Mouse (Mus musculus): ENCODE measurements at regions not wholly inside any gene's neighbourhood (a gene's known extent, or its start where the extent isn't known, plus 50 kb on each side); places are given as distances from the start of the nearest gene placed in this dataset.

DNA sequence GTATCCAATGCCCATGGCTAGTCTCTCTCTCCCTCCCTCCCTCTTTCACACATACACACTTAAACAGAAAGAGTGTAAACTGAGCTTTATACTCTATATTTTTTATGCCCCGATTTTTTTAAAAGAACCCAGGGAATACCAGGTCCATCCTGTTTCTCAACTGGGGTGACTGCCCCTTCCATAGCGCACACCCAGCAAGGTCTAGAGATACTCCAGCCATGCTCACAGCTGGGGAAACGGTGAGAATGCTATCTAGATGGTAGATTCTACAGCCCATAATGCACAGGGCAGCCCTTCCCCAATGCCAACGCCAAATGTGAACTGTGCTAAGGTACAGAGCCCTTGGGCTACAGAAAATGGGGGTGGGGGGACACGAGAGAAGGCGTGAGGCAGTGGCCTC is 51.2 kb upstream of the Tln2 start:
- Histone ChIP-seq H3K4me3 (ENCODE audit: insufficient read depth, poor library complexity, severe bottlenecking) (no peak overlapping the region), H3K36me3 (ENCODE audit: control insufficient read depth, insufficient read depth) (no peaks in the 10 kb centered on the region), H3K79me3 (ENCODE audit: low read depth) (peaks cover 2% of the 10 kb centered on the region), H3ac (ENCODE audit: control insufficient read depth, insufficient read length, low read depth) (no peak overlapping the region), H3K27me3 (ENCODE audit: control insufficient read depth, insufficient read depth, insufficient read length) (no peaks in the 10 kb centered on the region), H3K79me2 (ENCODE audit: control insufficient read depth, insufficient read depth) (peaks cover 12% of the 10 kb centered on the region)
- TF ChIP-seq MYOG (IDR thresholded peaks at IDR 0.05; ENCODE audit: control insufficient read depth, extremely low read depth, insufficient read length) (no peak), USF1 (IDR thresholded peaks at IDR 0.05; ENCODE audit: low read depth) (no peak), MAX (IDR thresholded peaks at IDR 0.05) (no peak)

DNA sequence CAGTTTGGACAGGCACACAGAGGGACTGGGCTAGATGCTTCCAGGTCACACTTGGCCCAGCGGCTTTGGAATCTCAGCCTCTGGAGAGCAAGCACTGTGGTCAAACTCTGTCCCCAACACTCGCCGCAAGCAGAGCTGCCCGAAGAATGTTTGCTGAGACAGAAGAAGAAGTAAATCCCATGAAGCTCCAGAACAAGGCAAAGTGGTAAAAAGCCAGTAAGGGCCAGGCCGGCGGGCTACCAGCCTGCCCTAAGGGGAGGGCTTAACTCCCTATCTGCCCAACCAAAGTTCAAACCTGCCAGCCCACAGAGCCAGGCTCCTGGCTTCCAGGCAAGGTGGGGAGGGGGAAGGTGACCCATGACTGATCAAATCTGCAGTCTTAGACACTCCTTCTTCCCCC is 52.2 kb upstream of the Tln2 start:
- Histone ChIP-seq H3K27me3 (ENCODE audit: control insufficient read depth, insufficient read depth, insufficient read length) (no peaks in the 10 kb centered on the region), H3K79me3 (ENCODE audit: low read depth) (peaks cover 2% of the 10 kb centered on the region), H3ac (ENCODE audit: control insufficient read depth, insufficient read length, low read depth) (no peak overlapping the region), H3K4me3 (ENCODE audit: insufficient read depth, poor library complexity, severe bottlenecking) (no peak overlapping the region), H3K79me2 (ENCODE audit: control insufficient read depth, insufficient read depth) (peaks cover 12% of the 10 kb centered on the region), H3K36me3 (ENCODE audit: control insufficient read depth, insufficient read depth) (no peaks in the 10 kb centered on the region)
- TF ChIP-seq CEBPB (IDR thresholded peaks at IDR 0.05; ENCODE audit: low read depth) = no peak
- TF ChIP-seq MAX (IDR thresholded peaks at IDR 0.05) = no peak
- no peak for TF ChIP-seq FOSL1 (IDR thresholded peaks at IDR 0.05; ENCODE audit: insufficient read depth, low read length, poor library complexity, severe bottlenecking)
- TF ChIP-seq MYOD1 (IDR thresholded peaks at IDR 0.05; ENCODE audit: control insufficient read depth, insufficient read length, low read depth) = no peak
- TF ChIP-seq MYOG (IDR thresholded peaks at IDR 0.05; ENCODE audit: control insufficient read depth, extremely low read depth, insufficient read length) = no peak
- no peak for TF ChIP-seq USF1 (IDR thresholded peaks at IDR 0.05; ENCODE audit: low read depth)
- no peak for TF ChIP-seq CTCF (IDR thresholded peaks at IDR 0.05; ENCODE audit: control insufficient read depth, insufficient read depth, insufficient read length)

DNA sequence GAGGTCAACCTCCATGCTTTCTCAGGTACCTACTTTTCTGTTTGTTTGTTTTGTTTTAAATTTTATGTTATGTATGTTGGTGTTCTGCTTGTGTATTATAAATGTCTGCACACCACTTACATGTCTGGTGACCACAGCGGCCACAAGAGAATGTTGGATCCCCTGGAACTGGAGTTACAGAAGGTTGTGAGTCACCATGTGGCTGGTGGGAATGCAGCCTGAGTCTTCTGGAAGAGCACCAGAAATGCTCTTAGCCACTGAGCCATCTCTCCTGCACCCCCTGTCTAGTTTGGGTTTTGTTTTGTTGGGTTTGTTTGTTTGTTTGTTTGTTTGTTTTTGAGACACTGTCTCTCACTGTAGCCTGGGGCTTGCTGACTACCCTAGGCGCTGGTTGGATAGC is 52.6 kb upstream of the Tln2 start:
- TF ChIP-seq CEBPB (IDR thresholded peaks at IDR 0.05; ENCODE audit: low read depth) (no peak), MAX (IDR thresholded peaks at IDR 0.05) (peak; percentile 21), USF1 (IDR thresholded peaks at IDR 0.05; ENCODE audit: low read depth) (no peak), MYOD1 (IDR thresholded peaks at IDR 0.05; ENCODE audit: control insufficient read depth, insufficient read length, low read depth) (peak; percentile 45), FOSL1 (IDR thresholded peaks at IDR 0.05; ENCODE audit: insufficient read depth, low read length, poor library complexity, severe bottlenecking) (peak; percentile 63)
- Histone ChIP-seq H3K79me2 (ENCODE audit: control insufficient read depth, insufficient read depth) (peaks cover 12% of the 10 kb centered on the region), H3K27me3 (ENCODE audit: control insufficient read depth, insufficient read depth, insufficient read length) (no peaks in the 10 kb centered on the region), H3K79me3 (ENCODE audit: low read depth) (peaks cover 2% of the 10 kb centered on the region), H3K4me3 (ENCODE audit: insufficient read depth, poor library complexity, severe bottlenecking) (no peak overlapping the region), H3K36me3 (ENCODE audit: control insufficient read depth, insufficient read depth) (no peaks in the 10 kb centered on the region), H3ac (ENCODE audit: control insufficient read depth, insufficient read length, low read depth) (no peak overlapping the region)

DNA sequence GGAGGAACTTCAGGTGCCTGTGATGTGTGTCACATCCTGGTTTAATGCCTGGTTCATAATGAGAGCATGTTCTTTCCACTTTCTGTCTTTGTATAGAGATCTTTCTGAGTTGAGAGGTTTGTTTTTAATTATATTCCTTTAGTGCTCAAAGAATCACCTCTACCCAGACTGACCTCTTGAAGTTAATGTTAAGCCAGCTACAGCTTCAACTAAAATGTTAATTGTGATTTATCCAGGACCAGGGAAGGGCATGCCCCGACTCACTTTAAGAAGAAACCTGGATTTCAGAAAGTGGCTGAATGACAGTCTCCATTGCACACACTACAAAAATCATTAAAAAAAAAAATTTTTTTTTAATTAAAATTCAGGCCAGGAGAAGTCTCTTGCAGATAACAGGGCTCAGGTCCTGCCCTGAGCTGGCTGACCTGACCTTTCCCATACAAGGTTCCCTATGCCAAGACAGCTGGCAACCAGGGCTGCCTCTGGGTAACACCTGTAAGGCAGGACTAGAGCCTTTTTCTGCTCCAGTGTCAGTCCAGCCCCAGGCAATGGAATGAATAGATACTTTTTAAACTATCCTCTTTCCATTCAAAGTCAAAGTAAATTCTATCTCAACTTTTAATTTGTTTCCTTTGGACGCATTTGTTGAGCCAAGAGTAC is 54.7 kb upstream of the Tln2 start:
- Histone ChIP-seq H3K27me3 (ENCODE audit: control insufficient read depth, insufficient read depth, insufficient read length) (no peaks in the 10 kb centered on the region), H3K36me3 (ENCODE audit: control insufficient read depth, insufficient read depth) (no peaks in the 10 kb centered on the region), H3K4me3 (ENCODE audit: insufficient read depth, poor library complexity, severe bottlenecking) (no peak overlapping the region), H3K79me2 (ENCODE audit: control insufficient read depth, insufficient read depth) (peaks cover 12% of the 10 kb centered on the region), H3K79me3 (ENCODE audit: low read depth) (peaks cover 2% of the 10 kb centered on the region), H3ac (ENCODE audit: control insufficient read depth, insufficient read length, low read depth) (no peak overlapping the region)
- no peak for TF ChIP-seq MYOD1 (IDR thresholded peaks at IDR 0.05; ENCODE audit: control insufficient read depth, insufficient read length, low read depth)
- no peak for TF ChIP-seq CEBPB (IDR thresholded peaks at IDR 0.05; ENCODE audit: low read depth)
- TF ChIP-seq MAX (IDR thresholded peaks at IDR 0.05) = no peak
- no peak for TF ChIP-seq CTCF (IDR thresholded peaks at IDR 0.05; ENCODE audit: control insufficient read depth, insufficient read depth, insufficient read length)
- no peak for TF ChIP-seq USF1 (IDR thresholded peaks at IDR 0.05; ENCODE audit: low read depth)
- no peak for TF ChIP-seq FOSL1 (IDR thresholded peaks at IDR 0.05; ENCODE audit: insufficient read depth, low read length, poor library complexity, severe bottlenecking)
- no peak for TF ChIP-seq MYOG (IDR thresholded peaks at IDR 0.05; ENCODE audit: control insufficient read depth, extremely low read depth, insufficient read length)

DNA sequence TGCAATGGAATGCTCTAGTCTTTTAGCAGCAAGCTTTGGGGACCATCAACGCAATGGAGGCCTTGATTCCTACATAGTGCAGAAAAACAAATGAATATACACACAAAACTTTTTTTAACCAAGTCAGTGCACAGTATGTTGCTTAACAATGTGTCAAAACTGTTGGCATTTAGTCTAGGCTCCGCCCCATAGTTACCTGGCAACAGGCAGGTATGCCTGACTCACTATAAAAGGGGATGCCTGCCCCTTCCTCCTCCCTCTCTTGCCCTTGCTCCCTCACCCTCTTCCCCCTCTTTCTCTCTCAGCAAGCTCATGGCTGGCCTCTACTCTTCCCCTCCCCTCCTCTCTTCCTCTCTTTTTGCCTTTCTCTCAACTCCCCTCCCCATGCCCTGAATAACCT is 56.7 kb upstream of the Tln2 start:
- H3K27me3 ChIP-seq (ENCODE audit: control insufficient read depth, insufficient read depth, insufficient read length) = no peaks in the 10 kb centered on the region
- no peak overlapping the region for H3ac ChIP-seq (ENCODE audit: control insufficient read depth, insufficient read length, low read depth)
- TF ChIP-seq MYOG (IDR thresholded peaks at IDR 0.05; ENCODE audit: control insufficient read depth, extremely low read depth, insufficient read length) = no peak
- no peak for TF ChIP-seq FOSL1 (IDR thresholded peaks at IDR 0.05; ENCODE audit: insufficient read depth, low read length, poor library complexity, severe bottlenecking)
- TF ChIP-seq MAX (IDR thresholded peaks at IDR 0.05) = no peak
- TF ChIP-seq CTCF (IDR thresholded peaks at IDR 0.05; ENCODE audit: control insufficient read depth, insufficient read depth, insufficient read length) = no peak
- no peak for TF ChIP-seq USF1 (IDR thresholded peaks at IDR 0.05; ENCODE audit: low read depth)
- TF ChIP-seq MYOD1 (IDR thresholded peaks at IDR 0.05; ENCODE audit: control insufficient read depth, insufficient read length, low read depth) = no peak
- TF ChIP-seq CEBPB (IDR thresholded peaks at IDR 0.05; ENCODE audit: low read depth) = no peak
- H3K79me2 ChIP-seq (ENCODE audit: control insufficient read depth, insufficient read depth) = no peaks in the 10 kb centered on the region
- no peaks in the 10 kb centered on the region for H3K36me3 ChIP-seq (ENCODE audit: control insufficient read depth, insufficient read depth)
- H3K79me3 ChIP-seq (ENCODE audit: low read depth) = no peaks in the 10 kb centered on the region
- H3K4me3 ChIP-seq (ENCODE audit: insufficient read depth, poor library complexity, severe bottlenecking) = no peak overlapping the region

Data from C2C12 (cell line).